Mouse (Mus musculus): ENCODE measurements around the gene Defb20. TPM values are rescaled to one million over a fixed set of nuclear protein-coding genes. Genes with fewer than 3 reads are reported as not detected.

The Defb20 gene
- polyA plus RNA-seq (2012; rRNA removed; ENCODE audit: low replicate concordance): not detected in 2 replicates

GRCm38 (mm10) chr2:152476763-152477162, at the start of gene Defb20:
Gene Defb20 (plus strand): TSS chr2:152477063.

GRCm38 (mm10) chr2:152464570-152465150, 12.2 kb upstream of the Defb20 start, which contains the start of gene Defb23:
Gene Defb23 (minus strand): TSS chr2:152464620.

GRCm38 (mm10) chr2:152490038-152490437, 13.2 kb downstream of the Defb20 start, which contains the start of gene Defb22:
Gene Defb22 (minus strand): TSS chr2:152490138.

GRCm38 (mm10) chr2:152511592-152511991, 34.7 kb downstream of the Defb20 start, which contains the start of gene Defb26:
Gene Defb26 (minus strand): TSS chr2:152511692.

GRCm38 (mm10) chr2:152517981-152518380, 41.1 kb downstream of the Defb20 start, which contains the start of gene Defb28:
Gene Defb28 (plus strand): TSS chr2:152518255.

Other genes starting within 250 kb of the Defb20 start
- 29.8 and 43.3 TPM in 2 replicates for gene Tbc1d20, start 183.2 kb upstream of the Defb20 start, polyA plus RNA-seq (2012; rRNA removed; ENCODE audit: low replicate concordance)
- gene Rbck1, start 144.4 kb upstream of the Defb20 start, polyA plus RNA-seq (2012; rRNA removed; ENCODE audit: low replicate concordance): 178 and 279 TPM in 2 replicates
- 4.9 and 33.5 TPM in 2 replicates for gene Trib3, start 133.0 kb upstream of the Defb20 start, polyA plus RNA-seq (2012; rRNA removed; ENCODE audit: low replicate concordance)
- 0.57 and 0.86 TPM in 2 replicates for gene Nrsn2, start 100.4 kb upstream of the Defb20 start, polyA plus RNA-seq (2012; rRNA removed; ENCODE audit: low replicate concordance)
- gene Sox12, start 79.0 kb upstream of the Defb20 start, polyA plus RNA-seq (2012; rRNA removed; ENCODE audit: low replicate concordance): 3.0 and 3.3 TPM in 2 replicates
- 0.54 and 0.89 TPM in 2 replicates for gene Zcchc3, start 62.0 kb upstream of the Defb20 start, polyA plus RNA-seq (2012; rRNA removed; ENCODE audit: low replicate concordance)
- gene 6820408C15Rik, start 61.5 kb upstream of the Defb20 start, polyA plus RNA-seq (2012; rRNA removed; ENCODE audit: low replicate concordance): not detected in 2 replicates
- not detected in 2 replicates for gene Defb23, start 12.4 kb upstream of the Defb20 start, polyA plus RNA-seq (2012; rRNA removed; ENCODE audit: low replicate concordance)
- not detected in 2 replicates for gene Defb22, start 13.1 kb downstream of the Defb20 start, polyA plus RNA-seq (2012; rRNA removed; ENCODE audit: low replicate concordance)
- not detected in 2 replicates for gene Defb26, start 34.6 kb downstream of the Defb20 start, polyA plus RNA-seq (2012; rRNA removed; ENCODE audit: low replicate concordance)
- not detected in 2 replicates for gene Defb28, start 41.2 kb downstream of the Defb20 start, polyA plus RNA-seq (2012; rRNA removed; ENCODE audit: low replicate concordance)
- not detected in 2 replicates for gene Defb29, start 63.0 kb downstream of the Defb20 start, polyA plus RNA-seq (2012; rRNA removed; ENCODE audit: low replicate concordance)
- not detected in 2 replicates for gene Gm17416, start 92.3 kb downstream of the Defb20 start, polyA plus RNA-seq (2012; rRNA removed; ENCODE audit: low replicate concordance)
- gene Defb21, start 95.7 kb downstream of the Defb20 start, polyA plus RNA-seq (2012; rRNA removed; ENCODE audit: low replicate concordance): not detected in 2 replicates
- gene Defb19, start 103.2 kb downstream of the Defb20 start, polyA plus RNA-seq (2012; rRNA removed; ENCODE audit: low replicate concordance): not detected in 2 replicates
- not detected in 2 replicates for gene Defb45, start 122.3 kb downstream of the Defb20 start, polyA plus RNA-seq (2012; rRNA removed; ENCODE audit: low replicate concordance)
- gene Defb36, start 127.3 kb downstream of the Defb20 start, polyA plus RNA-seq (2012; rRNA removed; ENCODE audit: low replicate concordance): not detected in 2 replicates
- gene Defb25, start 146.0 kb downstream of the Defb20 start, polyA plus RNA-seq (2012; rRNA removed; ENCODE audit: low replicate concordance): not detected in 2 replicates
- gene Rem1, start 149.9 kb downstream of the Defb20 start, polyA plus RNA-seq (2012; rRNA removed; ENCODE audit: low replicate concordance): 4.0 and 4.4 TPM in 2 replicates
- 131 and 168 TPM in 2 replicates for gene H13, start 192.4 kb downstream of the Defb20 start, polyA plus RNA-seq (2012; rRNA removed; ENCODE audit: low replicate concordance)
- 1.0 and 1.1 TPM in 2 replicates for gene Mcts2, start 210.0 kb downstream of the Defb20 start, polyA plus RNA-seq (2012; rRNA removed; ENCODE audit: low replicate concordance)

Measured in duodenum, adult 2 months (tissue).